Mouse (Mus musculus): ENCODE measurements around the gene Fgb. TPM values are rescaled to one million over a fixed set of nuclear protein-coding genes. Genes with fewer than 3 reads are reported as not detected.

Gene Fgb
- polyA plus RNA-seq, 1 experiment from 2014 or later = 0.11 TPM

GRCm38 (mm10) chr3:83025475-83026301 lies 24.0 kb downstream of the Fgb start, which contains the start of gene Fga:
Gene Fga, plus strand, starts transcription at chr3:83026076.
- no peak within 1 kb of the TSS for H3K4me2 ChIP-seq (replicated peaks)
- ATAC-seq = no peak
- H3K9ac ChIP-seq (replicated peaks) = no peak within 1 kb of the TSS
- no peak within 1 kb of the TSS for H3K4me3 ChIP-seq (replicated peaks)
- H3K36me3 ChIP-seq = no peaks in the 10 kb centered on the region
- 78% methylated on average over 9 of the region's 9 CpGs for WGBS
- no peak within 1 kb of the TSS for H3K27ac ChIP-seq
- H3K27me3 ChIP-seq = no peaks in the 10 kb centered on the region
- no peaks in the 10 kb centered on the region for H3K4me1 ChIP-seq (replicated peaks)
- no peaks in the 10 kb centered on the region for H3K9me3 ChIP-seq

- Histone ChIP-seq H3K4me2 (replicated peaks) (no peak overlapping the region), H3K9ac (replicated peaks) (no peak overlapping the region), H3K27ac (no peak overlapping the region), H3K27me3 (no peaks in the 10 kb centered on the region), H3K36me3 (no peaks in the 10 kb centered on the region), H3K4me1 (replicated peaks) (no peaks in the 10 kb centered on the region), H3K9me3 (no peaks in the 10 kb centered on the region), H3K4me3 (replicated peaks) (no peak overlapping the region)
- no peak for ATAC-seq
- WGBS = 68% methylated on average over 6 of the region's 6 CpGs
Observed at GRCm38 (mm10) chr3:83025036-83025435, 24.6 kb downstream of the Fgb start.

DNA sequence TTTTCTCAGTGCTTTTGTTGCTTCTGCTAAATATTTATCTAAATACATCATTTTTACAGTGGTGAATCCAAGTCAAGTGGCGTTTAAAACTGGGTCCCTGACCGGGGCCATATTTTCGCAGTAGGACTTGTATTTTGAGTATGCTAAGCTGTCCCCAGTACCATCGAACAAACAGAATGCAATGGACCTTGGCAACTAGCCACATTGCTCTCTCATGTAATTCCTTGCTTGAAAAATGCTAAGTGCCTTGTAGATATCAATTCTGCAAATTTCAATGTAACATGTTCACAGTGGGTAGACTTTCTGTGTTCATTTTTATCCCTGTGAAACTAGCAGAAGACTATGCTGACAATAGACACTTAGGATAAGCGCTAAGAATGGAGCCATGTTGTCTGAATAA lies 28.5 kb downstream of the Fgb start:
- H3K9me3 ChIP-seq = no peaks in the 10 kb centered on the region
- no peak overlapping the region for H3K27ac ChIP-seq
- H3K4me1 ChIP-seq (replicated peaks) = no peaks in the 10 kb centered on the region
- no peak for ATAC-seq
- no peaks in the 10 kb centered on the region for H3K36me3 ChIP-seq
- H3K27me3 ChIP-seq = no peaks in the 10 kb centered on the region
- 94% methylated on average over 5 of the region's 5 CpGs for WGBS
- no peak overlapping the region for H3K4me3 ChIP-seq (replicated peaks)
- no peak overlapping the region for H3K9ac ChIP-seq (replicated peaks)
- no peak overlapping the region for H3K4me2 ChIP-seq (replicated peaks)

- ATAC-seq = no peak
- WGBS = 85% methylated on average over 2 of the region's 2 CpGs
Observed at GRCm38 (mm10) chr3:83020387-83020786, 29.3 kb downstream of the Fgb start.

GRCm38 (mm10) chr3:83016236-83016635 lies 33.4 kb downstream of the Fgb start:
- Histone ChIP-seq H3K4me3 (replicated peaks) (no peak overlapping the region), H3K9me3 (no peaks in the 10 kb centered on the region), H3K4me2 (replicated peaks) (no peak overlapping the region), H3K9ac (replicated peaks) (no peak overlapping the region), H3K27me3 (no peaks in the 10 kb centered on the region), H3K36me3 (no peaks in the 10 kb centered on the region), H3K4me1 (replicated peaks) (no peaks in the 10 kb centered on the region), H3K27ac (no peak overlapping the region)
- no peak for ATAC-seq
- 67% methylated on average over 1 of the region's 1 CpGs for WGBS

More at GRCm38 (mm10) chr3:83020387-83020786, 29.3 kb downstream of the Fgb start:
- no peak overlapping the region for H3K4me3 ChIP-seq (replicated peaks)
- no peaks in the 10 kb centered on the region for H3K27me3 ChIP-seq
- H3K9me3 ChIP-seq = no peaks in the 10 kb centered on the region
- no peak overlapping the region for H3K27ac ChIP-seq
- no peak overlapping the region for H3K4me2 ChIP-seq (replicated peaks)
- no peaks in the 10 kb centered on the region for H3K36me3 ChIP-seq
- no peak overlapping the region for H3K9ac ChIP-seq (replicated peaks)
- no peaks in the 10 kb centered on the region for H3K4me1 ChIP-seq (replicated peaks)

GRCm38 (mm10) chr3:83013951-83014350 lies 35.7 kb downstream of the Fgb start:
- Histone ChIP-seq H3K9ac (replicated peaks) (no peak overlapping the region), H3K9me3 (no peaks in the 10 kb centered on the region), H3K27ac (no peak overlapping the region), H3K36me3 (no peaks in the 10 kb centered on the region), H3K4me2 (replicated peaks) (no peak overlapping the region), H3K4me3 (replicated peaks) (no peak overlapping the region), H3K27me3 (no peaks in the 10 kb centered on the region), H3K4me1 (replicated peaks) (no peaks in the 10 kb centered on the region)
- ATAC-seq = no peak
- WGBS = 92% methylated on average over 10 of the region's 10 CpGs

DNA sequence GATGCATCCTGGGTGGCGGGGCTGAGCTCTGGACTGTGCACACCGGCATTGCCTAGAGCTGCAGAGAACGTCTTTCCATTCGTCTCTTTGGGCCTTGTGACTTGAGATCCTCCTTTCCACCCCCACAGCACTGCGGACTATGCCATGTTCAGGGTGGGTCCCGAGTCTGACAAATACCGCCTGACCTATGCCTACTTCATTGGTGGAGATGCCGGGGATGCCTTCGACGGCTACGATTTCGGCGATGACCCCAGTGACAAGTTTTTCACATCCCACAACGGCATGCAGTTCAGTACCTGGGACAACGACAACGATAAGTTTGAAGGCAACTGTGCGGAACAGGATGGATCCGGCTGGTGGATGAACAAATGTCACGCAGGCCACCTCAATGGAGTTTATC lies 37.0 kb downstream of the Fgb start:
- Histone ChIP-seq H3K4me2 (replicated peaks) (no peak overlapping the region), H3K9ac (replicated peaks) (no peak overlapping the region), H3K9me3 (no peaks in the 10 kb centered on the region), H3K4me3 (replicated peaks) (no peak overlapping the region), H3K4me1 (replicated peaks) (no peaks in the 10 kb centered on the region), H3K36me3 (no peaks in the 10 kb centered on the region), H3K27ac (no peak overlapping the region), H3K27me3 (no peaks in the 10 kb centered on the region)
- 94% methylated on average over 19 of the region's 19 CpGs for WGBS
- ATAC-seq = no peak

- H3K36me3 ChIP-seq = no peaks in the 10 kb centered on the region
- WGBS = 72% methylated on average over 4 of the region's 4 CpGs
- no peaks in the 10 kb centered on the region for H3K27me3 ChIP-seq
- H3K9me3 ChIP-seq = no peaks in the 10 kb centered on the region
- H3K4me3 ChIP-seq (replicated peaks) = no peak overlapping the region
- ATAC-seq = no peak
- H3K4me1 ChIP-seq (replicated peaks) = no peaks in the 10 kb centered on the region
- H3K27ac ChIP-seq = no peak overlapping the region
- no peak overlapping the region for H3K9ac ChIP-seq (replicated peaks)
- no peak overlapping the region for H3K4me2 ChIP-seq (replicated peaks)
Observed at GRCm38 (mm10) chr3:83011565-83011964, 38.1 kb downstream of the Fgb start.

DNA sequence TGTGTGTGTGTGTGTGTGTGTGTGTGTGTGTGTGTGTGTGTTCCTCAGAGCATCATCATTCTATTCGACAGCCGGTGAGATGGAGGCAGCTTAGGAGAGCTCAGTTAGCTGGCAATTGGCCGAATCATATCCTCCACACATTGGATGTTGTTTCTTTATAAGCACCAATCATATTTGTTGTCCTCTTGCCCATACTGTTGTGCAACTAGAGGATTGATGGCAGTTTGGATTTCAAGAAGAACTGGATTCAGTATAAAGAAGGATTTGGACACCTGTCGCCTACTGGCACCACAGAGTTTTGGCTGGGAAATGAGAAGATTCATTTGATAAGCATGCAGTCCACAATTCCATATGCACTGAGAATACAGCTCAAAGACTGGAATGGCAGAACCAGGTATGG lies 38.5 kb downstream of the Fgb start:
- Histone ChIP-seq H3K4me3 (replicated peaks) (no peak overlapping the region), H3K4me1 (replicated peaks) (no peaks in the 10 kb centered on the region), H3K27ac (no peak overlapping the region), H3K27me3 (no peaks in the 10 kb centered on the region), H3K9me3 (no peaks in the 10 kb centered on the region), H3K4me2 (replicated peaks) (no peak overlapping the region), H3K9ac (replicated peaks) (no peak overlapping the region), H3K36me3 (no peaks in the 10 kb centered on the region)
- 95% methylated on average over 4 of the region's 4 CpGs for WGBS
- ATAC-seq = no peak

DNA sequence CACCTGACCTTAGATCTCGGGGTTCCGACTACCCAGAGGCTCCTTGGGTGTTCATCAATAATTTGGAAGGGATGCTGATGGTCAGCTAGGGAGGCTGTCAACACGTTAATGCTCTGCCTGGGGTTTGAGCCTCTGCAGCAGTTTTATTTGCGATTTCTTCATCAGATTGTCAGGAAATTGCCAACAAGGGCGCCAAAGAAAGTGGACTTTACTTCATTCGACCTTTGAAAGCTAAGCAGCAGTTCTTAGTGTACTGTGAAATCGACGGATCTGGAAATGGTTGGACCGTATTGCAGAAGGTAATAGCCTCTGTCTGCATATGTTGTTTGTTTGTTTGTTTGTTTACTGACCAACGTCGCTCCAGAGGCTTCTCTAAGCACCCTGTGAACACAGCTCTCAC lies 39.4 kb downstream of the Fgb start:
- Histone ChIP-seq H3K36me3 (no peaks in the 10 kb centered on the region), H3K9me3 (no peaks in the 10 kb centered on the region), H3K27me3 (no peaks in the 10 kb centered on the region), H3K9ac (replicated peaks) (no peak overlapping the region), H3K4me2 (replicated peaks) (no peak overlapping the region), H3K4me3 (replicated peaks) (no peak overlapping the region), H3K4me1 (replicated peaks) (no peaks in the 10 kb centered on the region), H3K27ac (no peak overlapping the region)
- no peak for ATAC-seq
- WGBS = 82% methylated on average over 11 of the region's 11 CpGs

- Histone ChIP-seq H3K27me3 (no peaks in the 10 kb centered on the region), H3K4me3 (replicated peaks) (no peak within 1 kb of the TSS), H3K4me1 (replicated peaks) (no peaks in the 10 kb centered on the region), H3K9ac (replicated peaks) (no peak within 1 kb of the TSS), H3K27ac (no peak within 1 kb of the TSS), H3K4me2 (replicated peaks) (no peak within 1 kb of the TSS), H3K36me3 (no peaks in the 10 kb centered on the region), H3K9me3 (no peaks in the 10 kb centered on the region)
- 61% methylated on average over 7 of the region's 7 CpGs for WGBS
- no peak for ATAC-seq
Observed at GRCm38 (mm10) chr3:83007557-83007956, 42.1 kb downstream of the Fgb start, which contains the start of gene Fgg. Gene Fgg, plus strand, starts transcription at chr3:83007724.

DNA sequence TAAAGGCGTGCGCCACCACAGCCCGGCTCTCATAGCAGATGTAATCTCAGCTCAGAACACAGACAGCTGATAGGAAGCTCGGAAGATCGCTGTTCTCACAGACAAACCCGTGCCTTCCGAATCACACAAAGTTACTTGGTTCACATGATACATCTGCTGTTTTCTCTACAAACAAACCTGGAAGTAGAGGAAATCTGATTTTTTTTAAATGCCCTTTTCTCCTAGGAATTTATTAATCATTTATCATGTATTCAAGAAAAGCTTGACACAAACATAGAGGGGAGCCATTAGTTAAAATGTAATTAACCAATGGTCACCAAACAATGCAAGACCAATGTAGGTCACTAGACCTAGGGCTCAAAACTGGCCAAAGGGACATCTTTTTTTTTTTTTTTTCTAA lies 44.9 kb downstream of the Fgb start:
- no peak overlapping the region for H3K4me3 ChIP-seq (replicated peaks)
- no peak overlapping the region for H3K4me2 ChIP-seq (replicated peaks)
- no peak overlapping the region for H3K9ac ChIP-seq (replicated peaks)
- no peaks in the 10 kb centered on the region for H3K36me3 ChIP-seq
- ATAC-seq = no peak
- H3K27me3 ChIP-seq = no peaks in the 10 kb centered on the region
- 92% methylated on average over 7 of the region's 7 CpGs for WGBS
- no peaks in the 10 kb centered on the region for H3K9me3 ChIP-seq
- H3K4me1 ChIP-seq (replicated peaks) = no peaks in the 10 kb centered on the region
- no peak overlapping the region for H3K27ac ChIP-seq

DNA sequence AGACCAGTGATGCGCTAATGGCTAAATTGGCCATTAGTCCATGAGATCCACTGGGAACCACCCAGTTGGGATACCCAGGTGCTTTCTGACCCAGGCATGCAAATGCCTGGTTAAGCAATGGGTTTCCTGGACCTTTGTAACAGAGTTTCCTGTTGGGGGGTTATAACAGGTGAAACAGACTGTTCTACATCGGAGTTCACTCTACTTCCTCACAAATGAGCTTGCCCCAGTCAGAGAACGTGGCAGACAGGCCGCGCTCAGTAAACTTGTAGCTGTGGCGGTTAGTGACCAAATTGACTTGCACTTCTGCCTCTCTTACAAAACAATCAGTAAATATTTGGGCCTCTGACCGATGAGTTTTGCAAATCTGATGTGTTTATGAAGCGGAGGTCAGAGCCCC lies 46.6 kb downstream of the Fgb start:
- Histone ChIP-seq H3K36me3 (no peaks in the 10 kb centered on the region), H3K4me1 (replicated peaks) (peaks cover 4% of the 10 kb centered on the region; the same call in 1 of the 2 replicates), H3K4me2 (replicated peaks) (no peak overlapping the region), H3K9me3 (no peaks in the 10 kb centered on the region), H3K4me3 (replicated peaks) (no peak overlapping the region), H3K27ac (no peak overlapping the region), H3K9ac (replicated peaks) (no peak overlapping the region), H3K27me3 (no peaks in the 10 kb centered on the region)
- 90% methylated on average over 8 of the region's 8 CpGs for WGBS
- no peak for ATAC-seq

Data from midbrain, embryonic 13.5 days (tissue).